Mouse (Mus musculus) macrophage (primary cell): Measurements from ENCODE around the gene Akna. TPM values are rescaled to one million over a fixed set of nuclear protein-coding genes. Genes with fewer than 3 reads are reported as not detected.

ENCODE experiments used
- H3K27ac ChIP-seq: fragments of 350-480 bp; formaldehyde crosslinking; 2 replicates; pipeline ENCODE4 v1.9.0; 2021
- H3K36me3 ChIP-seq: fragments of 350-480 bp; formaldehyde crosslinking; 2 replicates; pipeline ENCODE4 v1.9.0; 2021; ENCODE audit errors: inconsistent target
- H3K4me3 ChIP-seq: fragments of 350-480 bp; formaldehyde crosslinking; 2 replicates; pipeline ENCODE4 v1.9.0; 2021; ENCODE audit errors: inconsistent target
- H3K79me2 ChIP-seq: fragments of 350-480 bp; formaldehyde crosslinking; 2 replicates; pipeline ENCODE4 v1.9.0; 2021; ENCODE audit errors: inconsistent target
- WGBS: methylation state at CpG from one replicate; pipeline ENCODE4 v1.1.7; 2026; ENCODE audit warnings: inconsistent platforms; ENCODE audit not compliant: missing documents; 5-methylcytosine and 5-hydroxymethylcytosine counted together
- polyA plus RNA-seq: library from polyadenylated mRNA; stranded (reverse); fragments of 250-400 nt; gene quantifications from 3 replicates; pipeline ENCODE4 v1.2.4, GENCODE M21; 2018; ENCODE audit warnings: inconsistent platforms

Akna gene
- polyA plus RNA-seq, 1 experiment from 2014 or later, result 20.8 TPM

DNA sequence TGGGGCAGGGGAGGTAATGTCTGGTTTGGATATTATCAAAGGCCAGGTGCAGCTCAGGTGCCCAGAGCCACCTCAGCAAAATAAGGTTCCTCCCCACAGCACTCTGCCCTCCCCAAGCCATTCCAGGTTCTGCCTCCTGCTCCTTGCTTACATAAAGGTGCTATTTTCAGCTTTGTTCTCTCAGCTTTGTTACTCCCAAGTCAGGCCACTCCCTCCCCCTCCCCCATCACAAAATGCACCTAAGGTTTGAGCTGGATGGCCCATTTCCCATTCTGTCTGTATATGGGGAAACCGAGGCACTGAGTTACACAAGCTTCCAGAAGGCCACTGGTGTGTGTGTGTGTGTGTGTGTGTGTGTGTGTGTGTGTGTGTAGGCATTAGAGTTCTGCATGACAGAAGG, 20.1 kb upstream of the Akna start:
- WGBS, result no CpG with 5 or more reads among the region's 1 CpGs
- Histone ChIP-seq H3K36me3 (no peaks in the 10 kb centered on the region), H3K4me3 (no peak overlapping the region), H3K27ac (no peak overlapping the region), H3K79me2 (no peaks in the 10 kb centered on the region)

DNA sequence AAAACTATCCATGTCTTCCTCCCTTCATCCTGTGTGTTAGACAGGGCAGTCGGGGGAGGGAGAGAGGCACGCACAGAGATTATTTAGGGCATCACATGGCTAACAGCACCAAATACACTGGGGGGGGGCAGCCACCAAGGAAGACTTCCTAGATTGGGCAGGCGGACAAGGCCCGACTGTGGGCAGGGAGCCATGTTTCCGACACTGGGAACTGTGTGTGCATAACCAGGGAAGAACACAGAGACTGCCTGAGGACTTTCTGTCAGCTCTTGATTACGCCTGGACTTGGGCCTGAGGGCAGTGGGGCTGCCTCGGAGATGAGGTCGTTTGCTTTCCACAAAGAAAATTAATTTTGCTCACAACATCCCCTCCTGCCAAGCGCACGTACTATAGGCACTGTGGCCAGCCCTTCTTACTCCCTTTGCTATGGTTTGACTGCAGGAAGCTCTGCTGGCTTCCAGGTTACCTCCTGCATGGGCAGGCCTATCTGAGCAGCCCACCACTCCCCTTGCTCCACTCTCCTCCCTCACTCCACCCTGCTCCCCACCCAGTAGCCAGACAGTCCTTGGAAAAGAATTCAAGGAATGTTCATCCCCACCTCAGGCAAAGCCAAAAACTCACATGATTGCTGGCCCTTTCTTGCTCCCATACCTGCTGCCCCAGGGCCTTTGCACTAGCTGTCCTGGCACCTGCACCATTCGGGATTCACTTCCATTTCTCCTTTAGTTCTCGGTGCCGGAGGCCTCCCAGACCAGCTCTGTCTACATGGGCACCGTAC, 17.2 kb upstream of the Akna start:
- H3K36me3 ChIP-seq, result no peaks in the 10 kb centered on the region
- H3K27ac ChIP-seq, result no peak overlapping the region
- H3K4me3 ChIP-seq, result no peak overlapping the region
- H3K79me2 ChIP-seq, result no peaks in the 10 kb centered on the region
- 89% methylated on average over 14 of the region's 14 CpGs for WGBS

DNA sequence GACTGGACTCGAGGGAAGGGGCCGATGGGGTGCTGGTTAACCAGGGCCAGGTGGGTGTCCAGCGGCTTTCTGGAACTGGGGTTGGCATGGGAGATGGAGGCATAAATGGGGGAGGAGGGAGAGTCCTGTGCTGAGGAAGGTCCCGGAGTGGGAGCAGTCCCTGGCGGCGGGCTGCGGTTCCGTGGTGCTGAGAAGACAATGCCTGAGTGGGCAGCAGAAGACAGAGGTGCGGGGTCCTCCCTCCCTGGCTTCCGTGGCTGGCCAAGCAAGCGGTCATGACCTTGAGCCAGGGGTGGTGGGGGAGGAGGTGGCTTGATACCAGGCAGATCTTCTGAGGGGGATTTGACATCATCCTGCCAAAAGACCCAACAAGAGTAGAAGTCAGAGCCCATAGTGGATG, 15.1 kb upstream of the Akna start:
- Histone ChIP-seq H3K27ac (no peak overlapping the region), H3K4me3 (no peak overlapping the region), H3K36me3 (no peaks in the 10 kb centered on the region), H3K79me2 (no peaks in the 10 kb centered on the region)
- WGBS, result 92% methylated on average over 9 of the region's 11 CpGs

DNA sequence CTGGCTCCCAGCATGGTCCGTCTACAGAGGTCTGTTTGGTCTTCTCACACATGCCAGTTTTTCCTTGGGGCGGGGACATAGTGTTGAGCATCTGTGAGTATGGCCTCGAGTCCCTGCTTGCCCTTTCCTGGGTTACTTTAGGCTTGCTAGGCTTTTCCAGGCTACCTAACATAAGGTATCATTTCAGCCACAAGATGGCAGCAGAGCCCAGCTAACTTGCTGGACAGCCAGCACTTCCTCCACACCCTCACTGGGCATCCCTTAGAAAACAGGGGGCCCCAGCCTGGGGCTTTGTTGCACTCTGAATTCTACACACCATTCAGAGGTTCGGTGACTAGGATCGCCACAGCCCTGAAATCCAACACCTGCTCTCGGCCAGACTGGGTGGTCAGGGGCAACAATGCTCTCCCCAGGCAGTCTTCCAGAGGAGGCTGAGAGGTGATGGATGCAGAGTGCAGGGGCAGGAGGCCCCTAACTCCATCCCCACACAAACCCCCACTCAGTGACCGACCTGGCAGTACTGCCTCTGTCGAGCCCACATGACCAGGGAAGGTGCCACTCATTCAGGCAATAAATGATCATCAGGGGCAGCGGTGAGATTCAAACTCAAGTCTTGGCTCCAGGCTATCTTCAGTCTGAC, 14.3 kb upstream of the Akna start:
- H3K79me2 ChIP-seq, result no peaks in the 10 kb centered on the region
- WGBS, result 28% methylated on average over 9 of the region's 9 CpGs
- H3K4me3 ChIP-seq, result no peak overlapping the region
- H3K27ac ChIP-seq, result no peak overlapping the region
- no peaks in the 10 kb centered on the region for H3K36me3 ChIP-seq

DNA sequence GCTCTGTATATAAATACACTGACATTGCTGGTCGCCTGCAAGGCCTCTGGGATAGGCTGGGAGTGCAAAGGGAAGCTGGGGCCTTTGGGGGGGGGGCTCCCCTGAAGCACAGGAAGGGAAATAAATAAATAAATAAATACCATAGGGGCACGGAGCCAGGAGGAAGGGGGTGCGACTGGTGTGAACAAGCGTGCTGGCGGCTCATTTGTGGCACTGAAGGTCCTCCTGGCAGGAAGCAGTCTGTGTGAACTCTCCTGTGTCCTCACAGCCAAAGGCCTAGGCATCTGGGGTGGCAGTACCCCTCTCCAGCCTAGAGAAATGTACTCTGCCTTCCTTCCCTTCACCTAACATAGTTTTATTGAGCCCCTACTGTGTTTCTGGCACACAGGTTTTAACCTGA, 11.8 kb upstream of the Akna start:
- Histone ChIP-seq H3K36me3 (no peaks in the 10 kb centered on the region), H3K27ac (no peak overlapping the region), H3K4me3 (no peak overlapping the region), H3K79me2 (no peaks in the 10 kb centered on the region)
- 40% methylated on average over 5 of the region's 5 CpGs for WGBS

DNA sequence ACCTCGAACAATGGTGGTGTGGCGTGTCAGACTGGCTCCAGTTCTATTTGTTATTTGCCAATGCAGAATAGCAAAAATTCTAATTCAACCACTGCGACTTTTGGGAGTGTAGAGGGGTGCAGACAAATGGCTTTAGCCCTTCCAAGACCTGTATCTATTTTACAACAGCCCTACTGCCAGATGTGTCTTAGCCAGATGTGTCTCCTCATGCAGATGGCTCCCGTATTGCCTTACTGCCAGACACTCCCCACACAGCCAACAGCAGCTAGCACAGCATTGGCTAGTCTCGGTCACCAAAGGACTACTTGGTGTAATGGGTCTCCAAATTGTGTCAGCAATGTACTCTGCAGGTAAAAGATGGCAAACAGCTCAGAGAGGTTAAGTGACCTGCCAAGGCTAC, 8.1 kb upstream of the Akna start:
- Histone ChIP-seq H3K36me3 (no peaks in the 10 kb centered on the region), H3K4me3 (no peak overlapping the region)
- WGBS, result 90% methylated on average over 5 of the region's 5 CpGs

DNA sequence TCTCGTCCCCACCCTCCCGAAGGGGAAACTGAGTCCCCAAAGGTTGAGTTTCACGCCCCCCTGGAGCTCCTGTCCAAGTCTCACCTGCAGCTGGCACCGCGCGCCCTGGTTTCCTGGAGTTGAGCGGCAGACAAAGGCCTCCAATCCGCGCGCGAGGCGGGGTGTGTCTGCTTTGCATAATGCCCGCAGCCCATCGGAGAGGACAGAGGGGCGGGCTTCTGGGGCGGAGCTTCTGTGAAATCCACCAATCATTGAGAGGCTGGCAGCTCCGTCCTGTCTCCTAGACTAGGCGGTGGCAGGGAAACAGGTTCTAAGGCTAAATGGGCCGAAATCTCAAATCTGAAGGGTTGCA, 7.4 kb upstream of the Akna start:
- H3K27ac ChIP-seq, result no peak overlapping the region
- peak overlapping the region; percentile 41 for H3K4me3 ChIP-seq
- WGBS, result under 1% methylated on average over 19 of the region's 19 CpGs
- H3K36me3 ChIP-seq, result no peaks in the 10 kb centered on the region
- peaks cover 10% of the 10 kb centered on the region; the same call in 1 of the 2 replicates for H3K79me2 ChIP-seq

More for the DNA sequence above, 8.1 kb upstream of the Akna start:
- no peak overlapping the region for H3K27ac ChIP-seq
- peaks cover 10% of the 10 kb centered on the region; the same call in 1 of the 2 replicates for H3K79me2 ChIP-seq

DNA sequence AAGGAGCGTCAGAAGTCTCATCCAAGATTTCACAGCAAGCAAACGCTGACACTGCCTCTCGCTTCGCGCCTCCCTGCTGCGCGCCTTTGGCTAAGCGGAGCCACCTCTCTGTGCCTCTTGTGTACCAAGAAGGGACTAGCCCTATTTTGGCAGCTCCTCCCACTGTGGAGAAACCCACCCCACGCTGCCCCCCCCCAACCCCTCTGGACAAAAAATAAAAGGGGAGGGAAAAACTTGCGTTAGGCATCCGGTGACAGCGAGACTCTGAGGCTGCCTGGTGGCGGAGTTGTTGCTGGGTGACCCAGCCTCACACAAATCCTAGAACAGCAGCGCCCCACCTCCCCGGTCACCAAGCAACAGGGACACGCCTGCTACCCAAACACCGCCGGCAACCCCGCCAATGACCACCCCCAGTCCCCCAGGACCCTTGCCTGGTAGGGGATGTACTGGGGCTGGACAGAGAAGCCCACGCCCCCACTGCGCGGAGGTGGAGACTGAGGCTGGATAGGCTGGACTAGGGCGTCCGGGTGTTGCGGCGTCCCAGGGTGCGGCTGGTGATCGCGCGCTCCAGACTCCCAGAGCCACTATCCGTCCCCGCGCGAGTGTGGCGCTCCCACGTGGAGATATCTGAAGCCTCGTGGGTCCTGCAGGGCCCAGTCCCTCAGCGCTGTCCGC, 6.9 kb upstream of the Akna start:
- 1% methylated on average over 39 of the region's 39 CpGs for WGBS
- peak overlapping the region; percentile 78 for H3K27ac ChIP-seq
- H3K36me3 ChIP-seq, result no peaks in the 10 kb centered on the region
- peaks cover 10% of the 10 kb centered on the region; the same call in 1 of the 2 replicates for H3K79me2 ChIP-seq
- peak overlapping the region; percentile 41 for H3K4me3 ChIP-seq

DNA sequence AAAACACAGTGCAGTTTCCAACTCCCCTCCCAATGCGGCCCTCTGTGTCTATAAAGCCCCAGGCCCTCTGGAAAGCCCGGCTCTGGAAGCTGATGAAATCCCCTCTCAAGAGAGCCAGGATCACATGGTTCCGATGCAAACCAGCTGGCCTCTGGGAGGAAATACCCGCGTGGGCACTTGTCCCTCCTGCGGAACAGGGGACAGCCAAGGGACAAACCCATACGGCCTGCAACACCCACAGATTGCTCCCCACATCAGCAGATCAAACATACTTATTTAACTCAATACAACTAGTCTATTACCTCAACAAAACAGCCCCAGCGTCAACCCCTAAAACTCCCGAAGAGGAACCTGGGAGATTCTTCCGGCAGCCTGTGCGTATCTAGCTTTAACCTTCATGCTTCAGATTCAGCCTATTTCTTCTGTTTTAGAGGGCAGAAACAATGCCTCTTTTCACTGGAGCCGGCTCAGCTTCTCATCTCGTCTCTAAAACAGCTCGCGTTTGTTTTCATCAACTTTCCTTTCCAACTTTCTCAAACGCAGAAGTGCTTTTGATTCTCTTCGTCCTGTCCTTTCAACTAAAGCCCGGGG, 6.3 kb upstream of the Akna start:
- WGBS, result 3% methylated on average over 18 of the region's 18 CpGs
- H3K79me2 ChIP-seq, result peaks cover 10% of the 10 kb centered on the region; the same call in 1 of the 2 replicates
- peak overlapping the region; percentile 78 for H3K27ac ChIP-seq
- peak overlapping the region; percentile 41 for H3K4me3 ChIP-seq
- H3K36me3 ChIP-seq, result no peaks in the 10 kb centered on the region

DNA sequence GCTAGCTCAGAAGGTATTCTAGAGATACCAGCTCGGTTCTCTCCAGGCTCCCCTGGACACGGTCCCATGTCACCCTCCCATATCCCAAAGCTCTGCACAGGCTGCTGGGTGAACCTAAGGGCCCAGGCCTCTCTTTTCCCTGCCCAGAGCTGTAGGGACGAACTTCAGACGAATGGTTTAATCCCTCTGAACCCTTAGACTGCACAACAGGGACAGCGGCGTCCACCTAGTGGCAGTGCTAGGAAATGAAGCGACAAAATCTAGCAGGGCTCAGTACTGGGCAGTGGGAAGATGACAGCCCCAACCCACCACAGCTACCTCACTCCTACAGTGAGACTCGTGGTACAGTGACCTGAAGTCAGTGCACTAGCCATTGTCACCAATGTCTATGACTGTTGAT, 5.5 kb upstream of the Akna start:
- Histone ChIP-seq H3K27ac (peak overlapping the region; percentile 78), H3K36me3 (no peaks in the 10 kb centered on the region), H3K79me2 (peaks cover 10% of the 10 kb centered on the region; the same call in 1 of the 2 replicates), H3K4me3 (peak overlapping the region; percentile 41; the same call in 1 of the 2 replicates)
- 14% methylated on average over 8 of the region's 8 CpGs for WGBS

DNA sequence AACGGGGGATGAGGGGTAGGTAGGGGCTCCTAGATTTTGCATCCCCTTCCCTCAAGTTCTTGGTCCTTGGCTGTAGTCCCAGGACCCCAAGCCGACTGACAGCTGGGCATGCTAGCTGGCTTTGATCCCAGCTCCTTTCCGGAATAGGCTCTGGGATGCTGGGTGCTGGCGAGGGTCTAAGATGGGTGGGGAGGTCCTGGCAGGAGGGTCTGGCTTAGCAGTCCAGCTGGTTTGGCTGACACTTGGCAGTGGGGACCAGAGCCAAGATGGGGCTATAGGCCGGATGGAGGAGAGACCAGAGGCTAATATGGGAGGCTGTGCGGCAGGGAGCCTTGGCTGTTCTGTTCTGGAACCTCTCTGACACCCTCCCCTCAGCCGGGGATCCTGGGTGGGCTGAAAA, 5.1 kb upstream of the Akna start:
- H3K36me3 ChIP-seq, result no peaks in the 10 kb centered on the region
- H3K79me2 ChIP-seq, result peaks cover 10% of the 10 kb centered on the region; the same call in 1 of the 2 replicates
- WGBS, result 87% methylated on average over 7 of the region's 7 CpGs
- H3K4me3 ChIP-seq, result no peak overlapping the region; the same call in 1 of the 2 replicates
- H3K27ac ChIP-seq, result peak overlapping the region; percentile 78

DNA sequence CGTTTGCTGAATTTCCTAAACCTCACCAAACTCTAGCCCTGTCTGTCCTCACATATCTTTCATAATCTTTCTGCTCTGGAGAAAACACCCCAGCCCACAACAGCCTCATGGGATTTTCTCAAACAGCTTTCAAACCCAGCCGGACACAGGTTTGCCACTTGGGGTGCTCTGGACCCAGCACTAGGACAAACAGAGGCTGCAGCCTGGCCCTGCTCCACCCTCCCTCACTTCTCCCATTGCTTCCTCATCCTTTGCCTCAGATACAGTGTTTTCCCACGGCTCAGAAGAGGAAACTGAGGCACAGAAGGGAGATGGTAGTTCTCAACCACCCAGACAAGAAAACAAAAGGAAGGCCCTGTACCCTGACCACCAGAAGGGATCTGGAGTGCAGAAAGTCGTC, 2.5 kb upstream of the Akna start:
- Histone ChIP-seq H3K4me3 (no peak overlapping the region), H3K27ac (no peak overlapping the region), H3K36me3 (no peaks in the 10 kb centered on the region), H3K79me2 (peaks cover 25% of the 10 kb centered on the region)
- WGBS, result 73% methylated on average over 4 of the region's 4 CpGs

DNA sequence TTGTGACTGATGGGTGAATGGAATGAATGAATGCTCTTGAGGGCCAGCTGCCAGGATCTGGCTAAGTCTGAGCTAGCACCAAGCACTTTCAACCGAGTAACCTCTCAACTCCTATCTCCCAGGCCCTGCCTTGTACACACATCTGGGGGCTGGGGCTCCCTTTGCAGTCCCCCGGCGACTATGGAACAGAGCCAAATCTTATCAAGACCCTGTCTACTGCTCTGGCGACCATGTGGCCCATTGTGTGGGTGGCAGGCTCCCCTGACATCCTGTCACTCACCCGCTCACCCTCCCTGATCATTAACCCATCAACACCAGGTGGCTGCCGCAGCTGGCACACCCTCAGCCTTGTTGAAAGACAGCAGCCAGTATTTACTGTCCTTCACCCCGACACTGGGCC, 1.9 kb upstream of the Akna start:
- no peak overlapping the region for H3K4me3 ChIP-seq
- 0 out of 2 replicates have a peak overlapping the region, but pooled peaks have one; percentile 98 for H3K27ac ChIP-seq
- 65% methylated on average over 7 of the region's 7 CpGs for WGBS

DNA sequence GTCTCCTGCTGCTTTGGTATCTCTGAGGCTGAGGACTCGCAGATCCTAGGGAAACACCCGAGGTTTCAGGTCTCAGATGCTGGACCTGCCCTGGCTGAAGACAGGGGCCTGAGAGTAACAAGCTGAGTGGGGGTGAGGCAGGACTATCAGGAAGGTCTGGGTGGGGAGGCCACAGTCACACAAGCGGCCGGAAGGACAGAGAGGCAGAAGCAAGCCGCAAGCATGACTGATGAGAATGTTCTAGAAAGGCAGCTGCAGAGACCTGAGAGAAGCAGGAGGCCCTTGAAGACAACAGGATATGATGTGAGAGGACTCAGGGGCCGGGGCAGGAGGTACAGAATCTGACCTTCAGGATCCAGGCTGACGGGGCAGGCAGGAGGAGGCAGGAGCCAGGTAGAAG, 1.1 kb upstream of the Akna start:
- peaks cover 34% of the 10 kb centered on the region for H3K79me2 ChIP-seq
- H3K27ac ChIP-seq, result peak overlapping the region; percentile 98
- H3K36me3 ChIP-seq, result no peaks in the 10 kb centered on the region
- no peak overlapping the region for H3K4me3 ChIP-seq
- WGBS, result 34% methylated on average over 7 of the region's 7 CpGs

More for the DNA sequence above, 1.9 kb upstream of the Akna start:
- Histone ChIP-seq H3K36me3 (no peaks in the 10 kb centered on the region), H3K79me2 (peaks cover 32% of the 10 kb centered on the region)
